Mouse (Mus musculus): Measurements from ENCODE around the gene 4930550C14Rik. TPM values are rescaled to one million over a fixed set of nuclear protein-coding genes. Genes with fewer than 3 reads are reported as not detected.

4930550C14Rik gene
- total and polyA plus RNA-seq, 3 experiments: 0.30 to 1.7 (median 0.97) TPM

- in situ Hi-C loops (cut with MboI; ENCODE audit: low pct_ligation_motif_present, low pct_unique_long_range_greater_than_20kb, low sequenced_read_pairs): no loop called here
- DNase-seq (ENCODE audit: extremely low read depth): no peak
- TF ChIP-seq CHD1 (IDR thresholded peaks at IDR 0.05; ENCODE audit: low read depth, low read length) (no peak), RAD21 (IDR thresholded peaks at IDR 0.05; ENCODE audit: low read depth, low read length) (no peak), CTCF (conservative IDR thresholded peaks at IDR 0.05 in 1 of 2, IDR thresholded peaks at IDR 0.05 in 1 of 2; ENCODE audit: low read depth in 2 of 2, low read length in 2 of 2) (no peak), RCOR1 (conservative IDR thresholded peaks at IDR 0.05; ENCODE audit: low read depth, low read length) (no peak), ZNF384 (IDR thresholded peaks at IDR 0.05; ENCODE audit: low read depth, low read length) (no peak), GABPA (IDR thresholded peaks at IDR 0.05; ENCODE audit: insufficient replicate concordance, low read depth, low read length) (no peak), BHLHE40 (IDR thresholded peaks at IDR 0.05; ENCODE audit: low read depth, low read length) (no peak), MAZ (IDR thresholded peaks at IDR 0.05; ENCODE audit: low read depth, low read length) (no peak), SMC3 (IDR thresholded peaks at IDR 0.05; ENCODE audit: low read depth, low read length) (no peak), PAX5 (IDR thresholded peaks at IDR 0.05; ENCODE audit: low read length) (no peak), SIN3A (IDR thresholded peaks at IDR 0.05; ENCODE audit: low read length) (no peak), ZMIZ1 (IDR thresholded peaks at IDR 0.05; ENCODE audit: low read depth, low read length) (no peak), KAT2A (IDR thresholded peaks at IDR 0.05; ENCODE audit: insufficient replicate concordance, low read length) (no peak), USF1 (IDR thresholded peaks at IDR 0.05; ENCODE audit: low read depth, low read length) (no peak), ETS1 (conservative IDR thresholded peaks at IDR 0.05; ENCODE audit: low read depth, low read length) (no peak), EP300 (IDR thresholded peaks at IDR 0.05; ENCODE audit: low read length) (no peak), ZKSCAN1 (IDR thresholded peaks at IDR 0.05; ENCODE audit: borderline replicate concordance, low read depth, low read length) (no peak)
- Histone ChIP-seq H3K9ac (ENCODE audit: insufficient read depth, low read depth) (no peak overlapping the region), H3K27ac (ENCODE audit: insufficient read depth, low read depth) (no peak overlapping the region), H3K27me3 (replicated peaks) (no peaks in the 10 kb centered on the region), H3K4me3 (replicated peaks in 1 of 3; ENCODE audit: low read depth in 2 of 3, low read length in 2 of 3, poor library complexity in 1 of 3) (no peak overlapping the region), H3K4me2 (ENCODE audit: insufficient read depth, low read depth, poor library complexity, severe bottlenecking) (no peak overlapping the region), H3K4me1 (ENCODE audit: control insufficient read depth in 1 of 2, insufficient read depth in 2 of 2) (peaks cover 3 to 5% of the 10 kb centered on the region in 2 experiments; a peak in 1 of 4 replicates), H3K36me3 (replicated peaks in 1 of 2; ENCODE audit: control insufficient read depth in 1 of 2, insufficient read depth in 1 of 2, low read length in 1 of 2) (peaks cover 37 to 82% of the 10 kb centered on the region in 2 experiments), H3K79me2 (replicated peaks; ENCODE audit: control insufficient read depth, extremely low read depth, insufficient read depth, poor library complexity, severe bottlenecking) (no peaks in the 10 kb centered on the region), H3K9me3 (replicated peaks; ENCODE audit: low read length) (no peaks in the 10 kb centered on the region)
- dilution Hi-C loops (cut with MboI; ENCODE audit: extremely low pct_ligation_motif_present, extremely low pct_unique_long_range_greater_than_20kb, low sequenced_read_pairs): no loop called here
These were observed 49.9 kb downstream of the 4930550C14Rik start for GRCm38 (mm10) chr9:53452038-53452437.

GRCm38 (mm10) chr9:53472806-53473518 is 70.8 kb downstream of the 4930550C14Rik start:
- Histone ChIP-seq H3K4me3 (replicated peaks in 1 of 3; ENCODE audit: low read depth in 2 of 3, low read length in 2 of 3, poor library complexity in 1 of 3) (no peak overlapping the region), H3K9ac (ENCODE audit: insufficient read depth, low read depth) (no peak overlapping the region), H3K36me3 (replicated peaks in 1 of 2; ENCODE audit: control insufficient read depth in 1 of 2, insufficient read depth in 1 of 2, low read length in 1 of 2) (peaks cover 20 to 50% of the 10 kb centered on the region in 2 experiments), H3K27ac (ENCODE audit: insufficient read depth, low read depth) (no peak overlapping the region), H3K4me2 (ENCODE audit: insufficient read depth, low read depth, poor library complexity, severe bottlenecking) (no peak overlapping the region), H3K4me1 (ENCODE audit: control insufficient read depth in 1 of 2, insufficient read depth in 2 of 2) (no peaks in the 10 kb centered on the region), H3K79me2 (replicated peaks; ENCODE audit: control insufficient read depth, extremely low read depth, insufficient read depth, poor library complexity, severe bottlenecking) (no peaks in the 10 kb centered on the region), H3K9me3 (replicated peaks; ENCODE audit: low read length) (no peaks in the 10 kb centered on the region), H3K27me3 (replicated peaks) (no peaks in the 10 kb centered on the region)
- no peak for TF ChIP-seq EP300 (IDR thresholded peaks at IDR 0.05; ENCODE audit: low read length)
- TF ChIP-seq MAX (IDR thresholded peaks at IDR 0.05; ENCODE audit: low read length): no peak
- TF ChIP-seq NELFE (IDR thresholded peaks at IDR 0.05; ENCODE audit: low read depth, low read length): no peak
- no peak for TF ChIP-seq GABPA (IDR thresholded peaks at IDR 0.05; ENCODE audit: insufficient replicate concordance, low read depth, low read length)
- TF ChIP-seq HCFC1 (IDR thresholded peaks at IDR 0.05; ENCODE audit: low read depth, low read length): no peak
- TF ChIP-seq MYC (IDR thresholded peaks at IDR 0.05; ENCODE audit: low read depth, low read length): no peak
- no peak for TF ChIP-seq POLR2AphosphoS2 (IDR thresholded peaks at IDR 0.05; ENCODE audit: low read depth, low read length)
- TF ChIP-seq TBP (conservative IDR thresholded peaks at IDR 0.05; ENCODE audit: low read depth, low read length): no peak
- no peak for TF ChIP-seq SIN3A (IDR thresholded peaks at IDR 0.05; ENCODE audit: low read length)
- TF ChIP-seq MAFK (IDR thresholded peaks at IDR 0.05; ENCODE audit: insufficient replicate concordance, low read length): no peak
- no peak for TF ChIP-seq TCF12 (IDR thresholded peaks at IDR 0.05; ENCODE audit: low read depth, low read length)
- in situ Hi-C loops (cut with MboI; ENCODE audit: low pct_ligation_motif_present, low pct_unique_long_range_greater_than_20kb, low sequenced_read_pairs): no loop called here
- DNase-seq (ENCODE audit: extremely low read depth): no peak
- dilution Hi-C loops (cut with MboI; ENCODE audit: extremely low pct_ligation_motif_present, extremely low pct_unique_long_range_greater_than_20kb, low sequenced_read_pairs): no loop called here

Measured in CH12.LX (cell line).